Mouse (Mus musculus) brown adipose tissue, adult 24 weeks (tissue): Measurements from ENCODE around the gene Upk3a. TPM values are rescaled to one million over a fixed set of nuclear protein-coding genes. Genes with fewer than 3 reads are reported as not detected.
A peak's percentile ranks its signal among the peaks of the same experiment; 100 is the strongest.
"Not testable (repeated sequence)": the region's sequence is repeated elsewhere in the genome, so short reads cannot be mapped to it uniquely, and the experiment has no call there.

ENCODE experiments used
- H3K27ac ChIP-seq: fragments of 200-500 bp; replicated peaks from 2 replicates; pipeline ENCODE4 v1.5.1; 2012; ENCODE audit warnings: low read depth, mild to moderate bottlenecking, low read length
- H3K4me1 ChIP-seq: fragments of 200-500 bp; 2 replicates; pipeline ENCODE4 v1.6.1; 2012; ENCODE audit warnings: low read length, mixed read lengths; ENCODE audit not compliant: control insufficient read depth, insufficient read depth, insufficient read length
- H3K4me3 ChIP-seq: fragments of 200-500 bp; 2 replicates; pipeline ENCODE4 v1.5.1; 2012; ENCODE audit warnings: low read depth, mild to moderate bottlenecking, low read length, moderate library complexity; ENCODE audit not compliant: insufficient read depth
- polyA plus RNA-seq: library from polyadenylated mRNA; stranded (reverse); fragments of >200 nt; gene quantifications from 2 replicates; pipeline ENCODE4 v1.2.4, GENCODE M21; 2012; ENCODE audit not compliant: missing spikeins, insufficient read depth, insufficient read length

Upk3a gene
- polyA plus RNA-seq, 1 experiment: not detected

- not testable (repeated sequence) for H3K27ac ChIP-seq, H3K4me1 ChIP-seq, H3K4me3 ChIP-seq
Observed at GRCm38 (mm10) chr15:85030643-85031042, 13.7 kb downstream of the Upk3a start.

DNA sequence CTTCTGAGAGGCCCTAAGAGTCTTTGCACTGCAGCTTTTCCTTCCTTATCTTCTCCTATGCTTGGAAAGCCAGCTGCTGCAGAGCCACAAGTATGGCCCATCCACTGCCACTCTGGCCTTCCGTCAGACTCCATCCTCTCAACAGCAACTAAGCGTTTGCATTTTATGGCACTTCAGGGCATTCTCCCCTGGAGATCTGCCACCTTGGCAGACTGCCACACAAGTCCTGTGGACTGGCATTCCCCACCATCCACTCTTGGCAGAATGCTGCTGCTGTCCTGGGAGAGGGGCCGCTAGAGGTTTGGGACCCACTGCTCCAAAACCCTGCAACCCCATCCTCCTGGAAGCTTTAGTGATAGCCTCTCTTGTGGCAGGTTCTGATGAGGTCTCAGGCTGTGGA lies 14.9 kb downstream of the Upk3a start:
- no peak overlapping the region for H3K4me3 ChIP-seq
- H3K27ac ChIP-seq: no peak overlapping the region
- no peaks in the 10 kb centered on the region for H3K4me1 ChIP-seq

- not testable (repeated sequence) for H3K4me3 ChIP-seq, H3K4me1 ChIP-seq, H3K27ac ChIP-seq
Observed at GRCm38 (mm10) chr15:85033916-85034315, 17.0 kb downstream of the Upk3a start.

- H3K4me1 ChIP-seq: peaks cover 2% of the 10 kb centered on the region; the same call in 1 of the 2 replicates
- H3K27ac ChIP-seq: peak overlapping the region; percentile 36
- H3K4me3 ChIP-seq: peak overlapping the region; percentile 77
Observed at GRCm38 (mm10) chr15:85036566-85037342, 19.8 kb downstream of the Upk3a start.

DNA sequence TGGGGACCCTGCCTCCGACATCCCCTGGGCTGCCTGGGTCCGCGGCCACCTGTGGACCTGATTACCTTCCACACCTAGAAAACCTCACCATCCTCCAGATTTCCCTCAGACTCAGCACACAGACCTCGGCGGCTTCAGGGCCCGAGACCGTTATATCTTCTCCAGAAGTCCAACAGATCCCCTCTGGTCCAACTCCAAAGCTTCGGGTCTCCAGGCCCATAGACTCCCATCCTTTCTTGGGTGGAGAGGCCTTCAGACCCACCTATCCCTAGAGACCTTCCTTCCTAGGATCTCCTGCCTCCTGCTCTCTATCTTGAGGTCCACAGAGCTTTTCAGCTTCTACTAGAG lies 20.4 kb downstream of the Upk3a start:
- peaks cover 5% of the 10 kb centered on the region; the same call in 1 of the 2 replicates for H3K4me1 ChIP-seq
- H3K27ac ChIP-seq: peak overlapping the region; percentile 36
- H3K4me3 ChIP-seq: peak overlapping the region; percentile 77

- Histone ChIP-seq H3K27ac (peak overlapping the region; percentile 37), H3K4me3 (no peak overlapping the region)
Observed at GRCm38 (mm10) chr15:85041546-85042225, 24.7 kb downstream of the Upk3a start.

DNA sequence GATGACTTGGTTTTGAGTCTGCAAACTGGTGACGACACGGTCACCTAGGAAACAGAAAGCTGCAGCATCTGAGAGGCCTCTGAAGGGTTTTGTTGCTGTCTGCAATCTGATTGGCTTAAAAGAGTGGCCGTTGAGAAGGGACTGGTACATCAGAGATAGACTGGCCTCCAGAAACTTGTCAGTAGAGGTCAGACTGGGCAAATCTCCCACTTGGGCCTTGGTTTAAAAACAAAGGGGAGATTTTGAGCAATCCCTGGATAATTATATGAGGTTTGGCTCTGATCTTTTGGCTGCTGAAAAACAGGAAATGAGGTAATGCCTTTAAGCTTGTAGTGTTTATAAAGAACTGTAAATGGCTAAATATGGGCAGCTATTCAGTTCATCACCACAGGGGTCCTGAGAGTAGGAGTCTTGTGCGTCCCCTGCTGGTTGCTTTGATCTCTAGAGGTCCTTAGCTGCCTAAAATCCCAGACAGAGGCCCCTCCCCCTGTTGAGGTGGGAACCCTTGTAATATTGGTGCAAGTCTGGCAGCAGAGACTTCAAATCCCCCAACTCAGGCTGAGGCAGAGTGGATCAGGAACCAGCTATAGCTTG lies 25.5 kb downstream of the Upk3a start:
- Histone ChIP-seq H3K4me1 (peaks cover 16% of the 10 kb centered on the region), H3K4me3 (no peak overlapping the region), H3K27ac (peak overlapping the region; percentile 82)

More at GRCm38 (mm10) chr15:85041546-85042225, 24.7 kb downstream of the Upk3a start:
- peaks cover 16% of the 10 kb centered on the region for H3K4me1 ChIP-seq

DNA sequence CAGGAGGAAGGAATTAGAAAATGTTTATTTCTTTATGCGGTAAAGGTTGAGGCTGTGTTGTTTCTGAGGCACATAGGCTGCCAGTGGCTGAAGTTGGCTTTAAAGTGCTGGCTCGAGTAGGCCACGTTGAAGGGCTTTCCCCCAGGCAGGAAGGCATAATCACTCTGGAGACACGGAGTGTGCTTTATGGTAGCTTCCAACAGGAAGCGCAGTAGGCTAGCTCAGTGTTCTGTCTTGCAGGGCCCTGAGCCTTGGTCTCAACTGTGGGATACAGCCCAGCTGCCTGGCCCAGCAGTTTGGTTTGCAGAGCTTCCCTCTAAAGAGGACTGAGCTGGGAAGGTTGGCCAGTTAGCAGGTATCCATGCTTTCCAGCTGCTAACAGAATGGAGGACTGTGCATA lies 26.2 kb downstream of the Upk3a start:
- Histone ChIP-seq H3K4me1 (peaks cover 14% of the 10 kb centered on the region), H3K27ac (peak overlapping the region; percentile 82), H3K4me3 (no peak overlapping the region)

GRCm38 (mm10) chr15:85043761-85044160 lies 26.8 kb downstream of the Upk3a start:
- H3K4me1 ChIP-seq: peaks cover 14% of the 10 kb centered on the region
- H3K4me3 ChIP-seq: no peak overlapping the region
- H3K27ac ChIP-seq: no peak overlapping the region

DNA sequence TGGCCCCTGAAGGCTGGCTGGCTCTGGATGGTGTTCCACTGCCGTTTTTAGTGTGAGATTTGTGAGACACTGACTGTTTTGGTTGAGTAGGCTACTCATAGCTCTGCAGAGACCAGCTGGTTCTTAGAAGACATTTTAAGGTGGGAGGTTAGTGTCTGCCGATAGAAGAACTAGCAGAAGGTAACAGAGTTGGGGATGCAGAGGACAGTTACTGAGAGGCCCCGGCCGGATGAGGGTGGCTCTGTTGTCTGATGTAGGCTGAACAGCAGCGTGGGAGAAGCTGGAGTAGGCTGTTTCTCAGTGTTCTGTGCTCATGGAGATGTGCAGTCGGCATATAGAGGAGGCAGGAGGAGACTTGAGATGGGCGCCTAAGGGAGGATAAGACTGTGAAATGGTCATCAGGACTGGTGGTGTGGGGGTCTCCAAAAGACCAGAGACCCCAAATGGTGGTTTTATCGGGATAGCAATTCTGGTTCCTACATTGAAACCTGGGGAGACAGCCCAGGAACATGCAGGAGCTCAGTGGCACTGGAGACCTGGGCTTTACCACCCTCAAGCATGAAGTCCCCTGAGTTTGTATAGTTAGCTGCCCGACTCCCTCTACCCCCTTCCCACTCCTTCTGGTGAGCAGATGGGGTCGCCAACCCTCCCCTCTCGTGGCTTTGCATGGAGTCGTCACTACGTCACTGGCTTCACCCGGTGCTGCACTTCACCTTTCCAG lies 29.4 kb downstream of the Upk3a start:
- H3K27ac ChIP-seq: no peak overlapping the region
- no peak overlapping the region for H3K4me3 ChIP-seq
- H3K4me1 ChIP-seq: peaks cover 14% of the 10 kb centered on the region

GRCm38 (mm10) chr15:85047865-85048264 lies 30.9 kb downstream of the Upk3a start:
- no peak overlapping the region for H3K27ac ChIP-seq
- H3K4me1 ChIP-seq: peaks cover 8% of the 10 kb centered on the region

DNA sequence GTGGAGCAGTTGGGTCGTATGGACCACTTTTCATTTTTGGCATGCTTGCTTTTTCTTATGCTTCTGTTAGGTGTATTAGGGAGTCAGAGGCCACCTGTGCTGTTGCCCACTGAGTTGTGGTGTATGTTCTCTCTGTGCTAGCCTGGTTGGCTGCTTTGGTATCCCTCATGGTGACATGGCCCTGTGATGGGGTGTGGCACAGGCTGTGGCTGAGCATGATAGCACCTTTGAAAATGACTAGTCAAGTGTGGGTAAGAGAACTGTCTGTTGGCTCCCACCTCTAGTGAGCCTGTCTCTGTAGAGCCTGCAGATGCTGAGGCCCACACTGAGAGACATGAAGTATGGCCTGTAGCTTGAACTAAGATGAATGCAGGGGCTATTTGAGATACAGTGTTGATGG lies 32.8 kb downstream of the Upk3a start:
- Histone ChIP-seq H3K4me3 (no peak overlapping the region), H3K4me1 (no peaks in the 10 kb centered on the region), H3K27ac (no peak overlapping the region)

More at GRCm38 (mm10) chr15:85047865-85048264, 30.9 kb downstream of the Upk3a start:
- no peak overlapping the region for H3K4me3 ChIP-seq

DNA sequence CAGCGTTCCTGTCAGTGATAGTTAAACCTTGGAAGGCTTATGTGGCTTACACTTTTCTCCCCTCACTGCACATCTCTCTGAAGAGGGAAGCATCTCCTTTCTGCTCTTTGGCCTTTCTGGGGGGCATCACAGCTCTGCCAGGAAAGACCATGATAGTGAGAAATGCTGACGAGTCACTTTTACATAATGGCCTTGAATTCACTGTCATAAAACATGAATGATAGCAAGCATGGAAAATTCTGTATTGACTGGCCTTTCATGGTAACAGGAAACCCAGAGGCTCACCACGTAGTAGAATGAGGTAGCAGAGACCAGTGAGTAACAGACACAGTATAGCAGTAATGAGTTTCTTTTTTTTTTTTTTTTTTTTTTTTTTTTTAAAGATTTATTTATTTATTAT lies 37.2 kb downstream of the Upk3a start:
- Histone ChIP-seq H3K4me3 (no peak overlapping the region), H3K27ac (no peak overlapping the region), H3K4me1 (peaks cover 3% of the 10 kb centered on the region; the same call in 1 of the 2 replicates)

DNA sequence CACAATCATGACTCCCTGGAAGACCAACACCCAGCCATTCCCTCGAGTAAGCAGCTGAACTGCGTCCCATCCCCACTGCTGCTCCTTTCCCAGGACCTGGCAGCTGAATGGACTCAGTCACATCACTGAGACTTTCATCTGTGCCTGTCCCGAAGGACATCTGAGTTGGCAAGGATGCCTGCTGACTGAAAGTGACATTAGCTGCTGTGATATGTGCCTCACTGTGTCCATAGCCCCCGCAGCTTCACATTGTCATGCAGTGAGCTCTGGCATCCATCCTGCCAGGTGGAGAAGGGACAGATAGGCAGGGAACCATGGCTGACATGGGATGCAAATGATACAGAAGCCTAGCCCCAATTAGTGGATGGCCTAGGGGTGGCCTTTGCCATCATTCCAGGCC lies 38.2 kb downstream of the Upk3a start:
- Histone ChIP-seq H3K4me3 (no peak overlapping the region), H3K4me1 (peaks cover 3% of the 10 kb centered on the region; the same call in 1 of the 2 replicates), H3K27ac (no peak overlapping the region)

DNA sequence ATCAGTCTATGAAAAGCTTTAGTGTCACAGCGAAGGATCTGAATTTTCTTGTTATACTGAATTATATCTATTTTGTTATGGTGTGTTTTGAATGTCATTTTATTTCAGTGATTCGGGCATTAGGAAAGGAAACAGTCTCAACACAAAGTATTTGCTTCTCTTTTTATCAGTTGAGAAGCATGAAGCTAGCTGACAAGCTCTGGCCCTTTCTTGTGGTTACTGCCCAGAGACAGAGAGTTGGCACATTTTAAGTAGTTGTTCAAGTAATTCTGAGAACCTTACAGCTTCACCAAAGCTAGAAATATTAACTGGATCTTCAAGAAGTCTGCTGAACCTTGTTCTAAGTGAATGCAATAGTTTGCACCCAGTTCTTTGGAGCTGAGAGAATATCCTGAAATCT lies 46.5 kb downstream of the Upk3a start:
- Histone ChIP-seq H3K4me1 (no peaks in the 10 kb centered on the region), H3K4me3 (no peak overlapping the region), H3K27ac (no peak overlapping the region)
